Mouse (Mus musculus) skeletal muscle tissue, adult 2 months (tissue): Measurements from ENCODE around the gene Gpr153.
A peak's percentile ranks its signal among the peaks of the same experiment; 100 is the strongest.

Source experiments
- DNase-seq: peaks from one replicate; pipeline ENCODE4 v3.0.0-alpha.2; 2012; ENCODE audit warnings: low read depth, low spot score

The Gpr153 gene

DNA sequence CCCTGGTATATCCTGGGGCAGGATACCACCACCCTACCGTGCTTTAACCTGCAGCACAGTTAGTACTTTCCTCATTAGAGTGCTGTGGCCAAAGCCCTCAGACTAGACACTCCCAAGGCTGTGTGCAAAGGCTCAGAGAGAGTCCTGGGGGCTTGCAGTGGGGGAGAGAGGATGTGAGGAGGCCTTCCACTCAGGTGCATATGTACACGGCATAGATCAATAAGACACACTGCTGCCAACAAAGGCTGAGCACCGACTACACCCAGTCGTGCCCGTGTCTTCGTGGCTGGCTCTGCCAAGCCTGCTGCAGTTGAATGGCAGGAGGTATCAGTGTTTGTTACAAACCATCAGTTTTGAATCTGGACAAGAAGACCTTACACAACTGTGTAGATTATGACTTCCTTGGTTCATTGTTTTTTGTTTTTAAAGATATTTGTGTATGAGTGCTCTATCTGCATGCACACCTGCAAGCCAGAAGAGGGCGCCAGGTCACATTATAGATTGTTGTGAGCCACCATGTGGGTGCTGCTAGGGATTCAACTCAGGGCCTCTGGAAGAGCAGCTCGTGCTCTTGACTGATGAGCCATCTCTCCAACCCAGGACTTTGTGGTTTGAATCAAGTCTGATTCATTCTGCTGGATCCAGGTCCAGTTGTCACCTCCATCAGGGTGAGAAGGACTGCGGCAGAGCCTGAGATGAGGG is 9.0 kb upstream of the Gpr153 start:
- DNase-seq = no peak

DNA sequence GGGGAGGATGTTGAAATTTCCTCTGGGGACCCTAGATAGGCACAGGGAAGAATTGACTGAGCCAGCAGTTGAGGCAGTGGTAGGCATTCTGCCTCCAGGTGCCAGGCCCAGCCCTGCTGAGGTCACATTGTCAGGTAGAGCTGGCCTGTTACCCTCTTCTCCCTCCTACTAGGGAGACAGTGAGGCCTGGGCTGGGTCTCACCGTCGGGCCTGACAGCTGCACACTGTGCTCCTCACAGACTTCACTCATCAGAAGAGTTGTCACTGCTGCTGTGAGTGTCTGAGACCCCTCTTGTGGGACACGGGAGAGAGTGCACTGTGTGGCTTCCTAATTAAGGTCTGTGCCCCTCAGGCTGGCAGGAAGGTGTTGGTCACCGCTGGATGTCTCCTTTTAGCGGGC is 8.2 kb upstream of the Gpr153 start:
- DNase-seq = no peak

DNA sequence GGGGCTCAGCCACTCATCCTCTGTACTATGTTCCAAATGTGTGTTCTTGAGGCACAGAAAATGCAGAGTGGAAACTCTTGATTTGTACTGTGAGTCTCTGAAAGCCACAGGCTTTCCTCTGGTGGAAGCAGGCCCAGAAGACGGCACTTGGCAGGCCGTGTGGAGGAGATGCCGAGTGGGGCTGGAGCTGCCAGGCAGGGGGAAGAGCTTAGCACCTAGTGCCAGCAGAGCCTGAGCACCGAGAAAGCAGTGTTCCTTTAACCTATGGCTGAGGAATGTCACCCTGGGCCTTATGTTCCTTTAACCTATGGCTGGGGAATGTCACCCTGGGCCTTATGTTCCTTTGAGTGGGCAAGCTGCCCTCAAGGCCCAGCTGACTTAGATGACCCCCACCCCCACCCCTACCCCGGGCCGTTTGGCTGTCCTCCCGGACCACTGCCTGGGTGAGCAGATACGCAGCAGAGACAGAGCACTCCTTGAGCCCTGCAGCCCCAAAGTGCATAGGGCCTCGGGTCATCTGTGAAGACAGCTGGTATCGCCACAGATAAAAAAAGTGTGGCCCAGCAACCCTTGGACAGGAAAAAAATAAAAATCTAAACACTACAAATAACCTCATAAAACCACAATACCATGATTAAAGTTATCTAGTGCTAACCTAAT is 7.7 kb upstream of the Gpr153 start:
- DNase-seq = peak; percentile 79

DNA sequence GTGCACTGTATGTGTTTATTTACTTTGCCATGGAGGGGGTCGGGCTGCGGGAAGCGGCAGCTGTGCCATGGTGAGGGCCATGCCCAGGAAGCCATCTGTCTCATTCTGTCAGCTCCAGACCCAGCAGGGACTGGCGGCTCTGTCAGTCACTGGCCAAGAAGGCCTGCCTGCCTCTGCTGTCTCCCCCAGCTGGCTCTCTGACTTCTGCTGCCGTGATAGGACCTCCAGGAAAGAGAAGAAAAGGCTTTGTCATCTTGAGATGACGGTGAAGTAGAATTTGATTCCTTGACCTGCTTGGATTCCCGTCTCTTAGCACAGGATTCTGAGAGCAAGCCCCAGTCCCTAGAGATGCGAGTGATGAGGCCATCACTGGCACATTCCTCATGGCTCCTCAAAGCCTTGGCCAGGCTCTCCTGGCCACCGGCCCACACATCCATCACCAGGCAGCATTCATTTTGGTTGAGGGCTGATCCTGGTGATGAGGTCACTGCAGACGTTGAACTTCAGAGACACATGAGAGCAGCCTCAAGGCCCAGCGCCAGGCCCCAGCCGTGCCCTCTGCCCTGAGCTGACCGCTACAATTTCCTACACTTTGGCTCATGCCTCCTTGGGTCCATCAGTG is 6.2 kb upstream of the Gpr153 start:
- DNase-seq = peak; percentile 81

DNA sequence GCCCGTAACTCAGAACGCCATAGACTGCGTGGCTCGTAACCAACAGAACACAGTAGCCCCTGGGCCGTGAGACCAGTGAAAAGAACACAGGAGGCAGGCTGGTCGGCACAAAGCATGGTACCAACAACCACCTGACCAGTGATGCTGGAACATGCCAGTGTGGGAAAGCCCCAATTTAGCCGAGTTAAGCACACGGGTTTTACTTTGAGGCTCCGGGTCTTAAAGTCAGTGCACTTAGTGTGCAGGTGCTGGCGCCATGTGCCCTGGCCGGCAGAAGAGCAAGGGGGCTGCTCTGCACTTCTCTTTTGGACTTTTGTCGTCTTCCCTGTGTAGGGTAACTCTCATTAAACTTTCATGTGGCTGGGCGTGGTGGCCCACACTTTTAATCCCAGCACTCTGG is 4.1 kb upstream of the Gpr153 start:
- DNase-seq = no peak

DNA sequence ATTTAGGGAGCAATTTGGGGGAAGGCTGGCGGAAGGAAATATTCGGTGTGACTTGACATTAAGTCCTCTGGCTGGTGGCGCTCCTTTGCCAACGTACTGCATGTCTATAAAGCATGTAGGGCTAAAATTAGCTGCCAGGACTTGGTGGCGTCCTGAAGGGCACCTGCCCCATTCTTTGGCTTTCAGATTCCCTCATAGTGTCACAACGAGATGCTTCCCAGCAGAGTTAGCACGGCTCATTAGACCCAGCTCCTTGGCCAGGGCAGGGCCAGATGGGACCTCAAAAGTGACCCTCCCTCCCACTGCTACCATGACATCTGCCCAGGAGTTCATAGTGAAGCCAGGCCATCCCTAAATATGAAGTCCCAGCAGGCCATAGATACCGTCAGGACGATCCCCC is 3.4 kb upstream of the Gpr153 start:
- DNase-seq = no peak

DNA sequence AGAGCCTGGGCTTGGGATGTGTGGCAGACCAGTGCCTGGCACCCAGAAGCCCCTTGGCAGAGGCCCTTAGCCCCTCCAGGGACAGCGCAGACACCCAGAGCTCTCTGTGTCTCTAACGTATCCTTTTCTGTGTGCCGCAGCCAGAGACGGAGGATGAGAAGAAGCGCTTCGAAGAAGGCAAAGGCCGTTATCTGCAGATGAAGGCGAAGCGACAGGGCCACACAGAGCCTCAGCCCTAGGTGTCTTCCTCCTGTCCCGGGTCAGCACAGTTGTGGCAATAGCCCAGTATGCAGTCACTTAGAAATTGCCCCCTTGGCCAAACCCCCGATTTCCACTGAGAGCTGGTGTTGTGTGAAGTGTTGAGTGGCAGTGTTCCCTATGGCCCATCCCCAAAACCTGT is 2.7 kb upstream of the Gpr153 start:
- DNase-seq = no peak

DNA sequence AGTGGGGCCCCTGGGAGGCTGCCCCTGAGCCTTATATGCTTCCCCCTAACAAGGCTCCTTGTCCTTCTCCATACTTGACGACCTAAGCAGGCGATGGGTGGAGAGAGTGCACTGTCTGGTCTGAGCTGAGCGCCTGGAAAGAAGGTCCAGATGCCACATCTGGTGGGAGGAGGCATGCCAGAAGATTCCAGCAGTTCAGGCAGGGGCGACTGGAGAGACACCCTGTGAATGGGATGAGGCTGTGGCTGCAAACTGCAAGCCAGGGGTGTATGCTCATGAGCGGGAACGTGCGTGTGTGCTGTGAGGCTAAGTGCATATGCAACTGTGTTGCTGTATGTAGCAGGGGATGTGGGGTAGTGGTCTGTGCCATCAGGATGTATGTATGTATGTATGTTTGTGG is 2.0 kb upstream of the Gpr153 start:
- no peak for DNase-seq

DNA sequence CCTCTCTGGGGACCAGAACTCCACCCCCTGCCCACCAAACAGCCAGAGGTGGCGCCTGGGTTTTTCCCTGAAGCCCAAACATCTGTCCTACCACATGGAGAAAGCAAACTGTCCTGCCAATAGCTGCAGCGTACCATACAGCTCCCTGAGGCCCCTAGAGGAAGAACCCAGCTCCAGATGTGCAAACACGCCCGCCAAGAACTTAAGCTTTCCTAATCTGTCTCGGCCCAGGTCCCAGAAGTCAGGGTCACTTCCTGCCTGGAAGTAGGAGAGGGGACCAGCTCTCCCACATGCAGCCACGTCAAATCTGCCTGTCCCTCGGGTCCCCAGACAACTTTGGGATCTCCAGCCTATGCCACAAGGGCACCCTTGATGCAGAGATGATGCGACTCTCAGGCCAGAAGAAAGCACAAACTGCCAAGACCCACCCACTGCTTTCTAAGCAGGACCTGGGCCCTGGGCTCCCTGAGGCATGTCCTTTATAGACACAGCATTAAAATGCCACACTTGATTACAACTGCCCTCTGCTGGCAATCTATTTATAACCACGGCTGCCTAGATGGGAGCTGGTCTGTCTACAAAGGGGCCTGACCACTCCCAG is 1.5 kb upstream of the Gpr153 start:
- peak; percentile 82 for DNase-seq

DNA sequence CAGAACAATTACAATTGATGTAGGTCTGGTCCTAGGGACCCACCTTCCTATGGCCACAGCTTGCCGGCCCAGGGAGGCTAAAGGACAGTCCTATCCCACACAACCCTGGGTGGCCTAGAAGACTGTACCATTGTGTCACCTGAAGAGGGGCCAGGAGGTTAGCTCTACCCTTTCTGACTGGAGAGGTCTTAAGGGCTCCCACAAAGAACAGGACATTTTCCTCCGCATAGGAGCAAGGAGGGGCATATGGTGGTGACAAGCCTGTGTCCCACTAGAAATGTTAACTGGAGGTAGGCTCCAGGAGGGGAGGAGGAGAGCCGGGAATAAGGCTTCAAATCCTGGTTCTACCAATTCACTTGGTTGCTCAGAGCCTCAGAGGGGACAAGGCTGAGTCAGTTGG is 841 bp upstream of the Gpr153 start:
- no peak for DNase-seq

DNA sequence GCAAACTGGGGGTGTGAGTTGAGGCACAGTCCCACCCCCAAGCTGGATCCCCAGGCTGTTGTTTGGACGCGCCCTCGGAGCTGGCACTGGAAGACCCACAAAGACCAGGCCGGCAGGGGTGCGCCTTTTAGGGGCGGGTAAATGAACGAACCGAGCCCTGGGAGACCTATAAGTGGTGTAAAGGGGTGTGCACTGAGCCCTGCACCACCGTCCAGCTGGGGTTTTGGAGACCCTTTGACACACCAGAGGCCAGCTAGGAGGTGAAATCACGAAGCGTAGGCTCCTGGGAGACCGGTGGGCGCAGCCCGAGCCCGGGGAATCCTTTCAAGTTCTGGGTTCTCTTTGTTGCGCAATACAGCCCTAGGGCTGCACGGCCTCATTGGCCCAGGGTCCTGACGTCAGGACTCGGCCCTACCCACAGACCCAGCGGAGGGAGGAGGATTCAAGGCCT is 674 bp downstream of the Gpr153 start:
- peak; percentile 51 for DNase-seq

DNA sequence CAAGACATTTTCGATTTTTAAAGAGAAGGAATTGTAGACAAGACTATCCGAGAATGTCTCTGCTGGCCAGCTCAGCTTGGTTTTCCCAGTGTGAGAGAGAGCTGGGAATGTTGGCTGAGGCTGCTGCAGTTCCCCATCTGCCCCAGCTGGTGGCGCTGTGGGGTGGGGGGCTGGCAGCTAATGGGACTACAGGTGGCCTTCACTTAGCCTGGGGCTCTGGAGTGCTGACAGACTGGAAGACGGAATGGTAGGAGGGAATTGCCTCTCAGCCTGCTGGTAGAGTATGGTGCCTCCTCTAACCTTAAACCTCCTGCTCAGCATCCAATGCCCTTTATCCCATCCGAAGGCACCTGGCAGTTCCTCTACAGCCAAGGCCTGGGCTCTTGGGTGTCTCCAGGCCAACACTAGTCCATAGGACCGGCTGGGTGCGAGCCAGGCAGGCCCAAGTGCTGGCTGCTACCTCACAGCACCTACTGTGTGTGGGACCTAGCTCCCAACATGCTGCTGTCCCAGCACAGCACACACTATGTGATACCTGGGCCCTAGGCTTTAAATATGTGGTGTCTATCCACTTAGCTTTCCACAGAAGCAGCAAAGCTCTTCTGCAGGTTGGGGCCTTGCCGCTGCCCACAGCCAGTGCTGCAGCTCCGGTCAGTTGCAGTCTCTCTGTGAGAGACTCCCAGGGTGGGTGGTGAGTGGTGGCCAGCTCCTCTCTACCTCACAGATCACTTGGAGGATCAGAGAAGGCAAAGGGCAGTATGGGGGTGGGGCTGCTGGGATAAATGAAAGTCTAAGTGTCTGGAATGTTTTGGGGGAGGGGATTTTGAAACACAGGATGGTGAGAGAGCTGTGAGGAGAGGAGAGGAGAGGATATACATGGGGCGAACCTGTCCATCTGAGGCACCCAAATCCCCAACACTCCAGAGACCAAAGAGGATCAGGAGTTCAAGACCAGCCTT is 2.6 kb downstream of the Gpr153 start:
- no peak for DNase-seq

DNA sequence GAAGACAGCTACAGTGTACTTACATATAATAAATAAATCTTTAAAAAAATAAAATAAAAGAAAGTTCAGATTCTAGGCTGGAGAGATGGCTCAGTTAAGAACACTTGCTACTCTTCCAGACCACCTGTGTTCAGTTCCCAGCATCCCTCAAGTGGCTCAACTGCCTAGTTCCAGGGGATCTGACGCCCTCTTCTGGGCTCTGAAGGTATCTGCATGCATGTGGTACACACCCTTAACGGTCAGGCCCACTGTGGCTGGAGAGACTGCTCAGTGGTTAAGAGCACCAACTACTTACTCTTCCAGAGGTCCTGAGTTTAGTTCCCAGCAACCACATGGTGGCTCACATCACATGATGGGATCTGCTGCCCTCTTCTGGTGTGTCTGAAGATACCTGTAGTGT is 3.9 kb downstream of the Gpr153 start:
- no peak for DNase-seq

DNA sequence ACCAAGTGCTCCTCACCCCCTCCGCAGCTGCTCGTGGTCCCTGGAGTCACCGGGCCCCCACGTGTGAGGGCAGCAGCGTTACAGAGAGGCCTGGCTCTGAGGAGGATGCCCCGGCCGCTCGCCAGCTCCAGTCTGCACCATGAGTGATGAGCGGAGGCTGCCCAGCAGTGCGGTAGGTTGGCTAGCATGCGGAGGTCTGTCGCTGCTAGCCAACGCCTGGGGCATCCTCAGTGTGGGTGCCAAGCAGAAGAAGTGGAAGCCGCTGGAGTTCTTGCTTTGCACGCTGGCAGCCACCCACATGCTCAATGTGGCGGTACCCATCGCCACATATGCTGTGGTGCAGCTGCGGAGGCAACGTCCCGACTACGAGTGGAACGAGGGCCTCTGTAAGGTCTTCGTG is 5.0 kb downstream of the Gpr153 start:
- DNase-seq = no peak

DNA sequence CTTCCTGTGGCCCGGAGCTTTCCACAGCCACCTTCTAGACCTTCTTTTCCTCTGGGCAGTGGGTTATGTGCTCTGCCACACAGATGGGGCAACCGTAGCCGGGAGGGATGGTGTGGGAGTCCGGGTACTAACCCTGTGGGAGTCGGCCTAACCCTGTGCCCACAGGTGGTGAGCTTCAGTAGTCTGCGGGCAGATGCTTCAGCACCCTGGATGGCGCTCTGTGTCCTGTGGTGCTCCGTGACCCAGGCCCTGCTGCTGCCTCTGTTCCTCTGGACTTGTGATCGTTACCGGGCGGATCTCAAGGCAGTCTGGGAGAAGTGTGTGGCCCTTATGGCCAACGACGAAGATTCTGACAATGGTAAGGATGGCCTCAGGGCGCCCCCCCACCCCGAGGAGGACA is 7.6 kb downstream of the Gpr153 start:
- no peak for DNase-seq

DNA sequence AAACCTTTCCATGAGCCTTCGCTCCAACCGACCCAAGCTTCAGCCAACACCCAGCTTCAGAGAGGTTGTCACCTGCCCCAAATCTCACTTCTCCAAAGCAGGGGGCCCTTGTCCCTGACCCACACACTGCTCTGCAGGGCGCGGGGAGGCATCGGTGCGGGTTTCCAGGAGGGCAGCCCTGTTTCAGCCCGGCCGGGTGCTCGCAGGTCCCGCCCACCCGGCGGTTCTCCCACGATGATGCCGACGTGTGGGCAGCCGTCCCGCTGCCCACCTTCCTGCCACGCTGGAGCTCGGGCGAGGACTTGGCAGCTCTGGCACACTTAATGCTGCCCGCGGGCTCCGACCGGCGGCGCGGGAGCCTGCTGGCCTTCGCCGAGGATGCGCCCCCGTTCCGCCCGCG is 8.7 kb downstream of the Gpr153 start:
- DNase-seq = no peak

DNA sequence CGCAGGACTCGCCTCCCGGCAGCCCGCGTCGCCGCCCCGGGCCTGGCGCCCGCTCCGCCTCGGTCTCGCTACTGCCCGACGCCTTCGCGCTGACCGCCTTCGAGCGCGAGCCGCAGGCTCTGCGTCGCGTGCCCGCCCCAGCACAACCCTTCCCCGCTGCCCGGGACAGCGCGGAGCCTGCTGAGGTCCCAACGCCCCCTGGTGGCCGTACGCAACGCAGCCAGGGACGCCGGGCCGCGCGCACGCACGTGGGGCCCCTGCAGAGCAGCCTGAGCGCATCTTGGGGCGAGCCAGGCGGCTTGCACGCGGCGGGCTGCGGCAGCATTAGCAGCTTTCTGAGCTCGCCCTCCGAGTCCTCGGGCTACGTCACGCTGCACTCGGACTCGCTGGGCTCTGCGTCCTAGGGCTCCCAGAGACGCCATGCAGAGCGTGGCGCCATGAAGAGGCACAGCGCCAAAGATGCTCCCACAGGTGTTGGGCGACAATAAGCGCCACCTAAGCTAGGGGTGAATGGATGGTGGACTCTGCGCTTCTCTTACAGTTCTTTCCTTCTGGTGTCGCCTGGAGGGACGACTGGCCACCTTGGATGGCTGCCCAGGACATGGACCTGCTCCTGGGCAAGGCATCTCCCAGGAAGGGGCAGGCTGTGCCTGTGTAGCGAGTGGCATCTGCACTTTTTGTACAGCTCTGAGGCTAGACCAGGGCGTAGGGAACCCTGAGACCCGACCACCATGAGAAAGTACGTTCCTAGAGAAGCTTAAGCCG is 9.3 kb downstream of the Gpr153 start:
- peak; percentile 57 for DNase-seq

DNA sequence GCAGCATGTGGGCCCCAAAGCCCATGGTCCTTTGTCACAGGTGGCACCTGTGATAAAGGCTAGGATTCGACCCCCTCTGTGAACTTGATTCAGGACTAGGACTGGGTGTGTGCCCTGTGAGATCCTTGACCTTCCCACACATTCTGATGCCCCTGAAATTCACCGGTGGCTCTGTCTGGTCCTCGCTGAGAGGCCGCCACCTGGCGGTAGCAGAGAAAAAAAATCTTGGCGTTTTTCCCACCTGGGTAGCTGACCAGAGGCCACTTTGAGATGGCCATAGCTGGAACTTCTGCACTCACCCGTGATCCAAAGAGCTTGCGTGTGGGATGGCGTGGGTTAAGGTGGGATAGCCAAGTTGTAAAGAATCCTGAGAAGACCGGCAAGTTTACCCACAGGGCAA is 11.5 kb downstream of the Gpr153 start:
- peak; percentile 71 for DNase-seq

DNA sequence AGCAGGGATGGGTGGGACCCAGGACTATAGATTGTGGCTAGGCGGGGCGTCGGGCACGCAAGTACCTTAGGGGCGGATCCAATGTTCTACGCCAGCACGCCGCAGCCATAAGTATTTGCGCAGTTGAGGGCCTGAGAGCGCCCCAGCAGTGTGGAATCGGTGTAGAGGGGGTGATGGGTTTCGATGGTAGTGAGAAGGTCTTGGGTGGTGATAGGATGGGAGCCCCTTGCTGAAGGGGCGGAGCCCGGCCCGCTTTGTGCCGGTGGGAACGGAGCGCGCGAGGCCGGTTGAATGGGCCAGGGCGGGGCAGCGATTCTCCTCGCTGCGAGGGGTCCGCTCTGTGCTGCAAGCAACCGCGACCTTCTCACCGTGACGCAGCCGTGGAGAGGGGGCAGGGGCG is 12.2 kb downstream of the Gpr153 start:
- no peak for DNase-seq

DNA sequence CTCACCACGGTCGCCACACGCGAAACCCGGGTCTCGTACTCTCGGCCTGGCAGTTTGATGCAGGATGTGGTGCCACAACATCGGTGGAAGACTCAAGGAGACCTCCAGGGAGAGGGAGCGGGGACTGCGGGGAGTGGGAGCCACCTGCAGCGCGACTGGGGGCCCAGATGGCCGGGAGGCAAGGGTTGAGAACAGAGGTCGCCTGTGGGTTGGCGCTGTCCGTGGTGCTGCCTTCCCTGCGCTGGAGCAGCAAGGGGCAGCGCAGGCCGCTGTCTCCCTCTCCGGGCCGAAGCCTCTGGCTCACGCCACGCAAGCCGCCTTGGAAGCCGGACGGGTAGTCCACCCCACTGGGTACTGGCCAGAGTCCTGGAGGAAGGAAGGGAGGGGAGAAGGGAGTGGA is 12.9 kb downstream of the Gpr153 start:
- DNase-seq = no peak
